Mouse (Mus musculus) thymus, adult 2 months (tissue): ENCODE measurements around the gene Bud13.

ENCODE experiments used
- CTCF ChIP-seq: fragments of 200-500 bp; IDR thresholded peaks from 2 replicates; pipeline ENCODE4 v1.5.1; 2012; ENCODE audit warnings: mild to moderate bottlenecking, control low read depth, low read length, moderate library complexity, borderline replicate concordance; ENCODE audit not compliant: control insufficient read depth, poor library complexity, insufficient read depth; ENCODE audit errors: extremely low read depth
- POLR2A ChIP-seq: fragments of 200-500 bp; IDR thresholded peaks from 2 replicates; pipeline ENCODE4 v1.6.1; 2012; ENCODE audit warnings: mild to moderate bottlenecking, low read length, control low read depth, moderate library complexity; ENCODE audit not compliant: control insufficient read depth, poor library complexity, insufficient read depth; ENCODE audit errors: extremely low read depth

- TF ChIP-seq POLR2A (no peak), CTCF (no peak)
Observed at GRCm38 (mm10) chr9:46272070-46272469, 10.7 kb upstream of the Bud13 start.
